Mouse (Mus musculus): Measurements from ENCODE around the gene Elp4. TPM values are rescaled to one million over a fixed set of nuclear protein-coding genes. Genes with fewer than 3 reads are reported as not detected.

Elp4 gene
- polyA plus RNA-seq, 1 experiment from 2014 or later = 56.5 TPM

DNA sequence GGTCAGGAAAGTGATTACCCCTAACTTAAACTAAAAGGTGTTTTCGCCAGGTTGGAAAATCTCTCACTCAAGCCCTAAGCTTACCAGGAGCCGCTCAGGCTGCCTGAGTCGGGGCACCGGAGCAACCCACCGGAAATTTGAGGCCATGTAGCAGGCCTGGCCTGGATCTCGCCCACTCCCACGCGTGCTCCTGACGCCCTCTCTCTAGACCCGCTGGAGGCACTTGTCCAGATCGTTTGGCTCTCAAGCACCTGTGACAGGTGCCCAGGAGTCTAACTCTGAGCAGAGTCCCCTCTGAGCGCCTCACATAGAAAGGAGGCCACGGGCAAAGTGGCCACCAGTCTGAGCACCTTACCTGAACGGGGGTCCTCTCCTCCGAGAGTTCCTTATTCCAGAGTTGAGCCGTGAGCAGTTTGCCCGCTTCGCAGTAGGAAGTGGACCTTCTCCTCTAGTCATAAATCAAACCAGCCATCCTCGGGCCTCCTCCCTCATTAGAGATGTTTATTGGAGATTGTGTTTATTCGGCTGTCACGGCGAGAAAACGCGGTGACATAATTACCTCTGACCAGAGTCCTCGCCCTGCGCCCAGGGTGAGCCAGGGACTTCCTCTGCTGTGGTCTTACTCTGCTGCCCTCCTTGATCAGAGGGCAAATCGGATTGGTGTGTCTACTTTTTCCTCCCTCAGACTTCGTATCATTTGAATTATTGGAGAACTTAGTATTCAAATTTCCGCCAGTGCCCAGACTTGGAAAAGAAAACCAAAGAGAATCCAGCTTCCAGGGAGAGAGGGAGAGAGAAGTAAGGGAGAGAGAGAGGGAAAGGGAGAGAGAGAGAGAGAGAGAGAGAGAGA lies 234.3 kb downstream of the Elp4 start:
- H3K9me3 ChIP-seq (replicated peaks; ENCODE audit: control insufficient read depth, low read length) = no peaks in the 10 kb centered on the region
- H3K4me3 ChIP-seq (ENCODE audit: low read depth, low read length) = no peak overlapping the region
- no peak overlapping the region for H3K9ac ChIP-seq (replicated peaks; ENCODE audit: low read length)
- WGBS = 1% methylated on average over 29 of the region's 29 CpGs
- H3K36me3 ChIP-seq (replicated peaks; ENCODE audit: control insufficient read depth, insufficient read depth, low read depth, low read length) = no peaks in the 10 kb centered on the region
- peak; percentile 5 for DNase-seq (ENCODE audit: low spot score)
- peaks cover 90% of the 10 kb centered on the region for H3K27me3 ChIP-seq (ENCODE audit: control insufficient read depth, insufficient read depth, low read length)
- ATAC-seq (replicated peaks; ENCODE audit: insufficient number of reproducible peaks, low FRiP score, low TSS enrichment, low read depth) = no peak
- H3K4me1 ChIP-seq (ENCODE audit: control insufficient read depth, insufficient read depth, low read length) = peaks cover 4% of the 10 kb centered on the region; the same call in 1 of the 2 replicates
- H3K4me2 ChIP-seq (ENCODE audit: low read depth, low read length) = peak overlapping the region; percentile 19; the same call in 1 of the 2 replicates
- no peak overlapping the region for H3K27ac ChIP-seq (replicated peaks; ENCODE audit: low read depth, low read length)

DNA sequence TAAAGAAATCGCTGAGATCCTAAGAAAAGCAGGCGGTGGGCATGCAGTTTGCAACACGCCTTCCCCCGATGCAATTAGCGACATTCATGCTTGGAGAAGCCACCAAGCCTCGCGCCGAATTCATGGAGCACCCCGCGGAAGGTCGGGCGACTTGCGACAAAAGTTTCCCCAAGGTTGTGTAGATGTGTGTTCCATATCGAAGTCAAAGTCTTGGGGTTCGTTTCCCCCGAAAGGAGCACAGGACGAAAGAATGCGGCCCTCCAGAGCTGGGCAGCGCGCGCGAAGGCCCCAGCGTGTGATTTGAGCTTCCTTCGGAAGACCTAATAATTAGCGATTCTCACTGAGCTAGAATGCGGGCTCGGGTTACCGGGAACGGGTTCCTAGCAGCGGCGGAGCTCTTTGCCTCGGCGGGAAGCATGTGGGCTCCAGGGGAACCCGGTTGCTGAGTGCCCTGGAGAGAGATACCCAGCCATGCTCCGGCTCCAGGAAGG lies 234.9 kb downstream of the Elp4 start:
- ATAC-seq (replicated peaks; ENCODE audit: insufficient number of reproducible peaks, low FRiP score, low TSS enrichment, low read depth) = no peak
- Histone ChIP-seq H3K9ac (replicated peaks; ENCODE audit: low read length) (no peak overlapping the region), H3K4me3 (ENCODE audit: low read depth, low read length) (peak overlapping the region; percentile 22), H3K27ac (replicated peaks; ENCODE audit: low read depth, low read length) (no peak overlapping the region), H3K36me3 (replicated peaks; ENCODE audit: control insufficient read depth, insufficient read depth, low read depth, low read length) (no peaks in the 10 kb centered on the region), H3K4me2 (ENCODE audit: low read depth, low read length) (peak overlapping the region; percentile 10; the same call in 1 of the 2 replicates), H3K27me3 (ENCODE audit: control insufficient read depth, insufficient read depth, low read length) (peaks cover 88% of the 10 kb centered on the region), H3K9me3 (replicated peaks; ENCODE audit: control insufficient read depth, low read length) (no peaks in the 10 kb centered on the region), H3K4me1 (ENCODE audit: control insufficient read depth, insufficient read depth, low read length) (peaks cover 2% of the 10 kb centered on the region; the same call in 1 of the 2 replicates)
- under 1% methylated on average over 35 of the region's 35 CpGs for WGBS
- DNase-seq (ENCODE audit: low spot score) = peak; percentile 59

DNA sequence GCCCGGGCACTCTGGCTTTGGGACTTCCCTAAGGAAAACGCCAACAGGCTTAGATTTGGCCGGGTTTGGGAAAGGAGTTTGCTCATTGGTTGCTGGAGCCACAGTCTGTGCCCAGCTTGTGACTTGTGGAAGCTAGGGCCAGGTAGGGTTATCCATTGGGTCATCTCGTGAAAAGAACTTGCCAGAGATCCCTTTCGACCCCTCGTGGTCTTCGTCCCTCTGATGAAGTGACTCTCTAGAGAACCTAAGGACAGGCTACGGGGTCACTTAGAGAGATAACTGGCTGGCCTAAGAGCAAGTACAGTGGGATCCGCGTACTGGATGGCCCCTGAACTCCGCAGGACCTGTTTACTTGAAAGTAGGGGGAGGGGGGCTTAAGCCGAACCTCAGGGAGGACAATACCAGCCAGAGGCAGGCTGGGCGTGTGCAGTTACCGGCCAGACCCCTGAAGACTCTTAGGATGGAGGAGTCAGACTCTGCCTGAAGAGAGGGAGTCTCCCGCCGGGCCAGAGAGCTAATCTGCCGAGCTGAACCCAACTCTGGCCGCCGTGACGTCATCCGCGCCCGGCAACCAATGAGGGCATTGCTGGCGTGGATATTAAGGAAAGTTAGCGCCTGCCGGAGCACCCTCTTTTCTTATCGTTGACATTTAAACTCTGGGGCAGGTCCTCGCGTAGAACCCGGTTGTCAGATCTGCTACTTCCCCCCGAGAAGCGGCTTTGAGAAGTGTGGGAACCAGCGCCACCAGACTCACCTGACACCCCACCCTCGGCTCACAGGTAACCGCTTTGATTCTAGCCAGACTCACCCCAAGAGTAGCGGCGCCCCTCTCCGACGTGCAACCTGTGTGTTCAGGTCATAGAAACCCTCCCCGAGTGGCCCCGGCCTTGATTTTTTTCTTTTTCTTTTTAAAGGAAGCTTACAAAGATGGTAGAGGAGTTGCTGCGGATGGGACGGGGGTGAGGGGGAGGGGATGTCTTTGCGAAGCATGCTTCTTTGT lies 235.8 kb downstream of the Elp4 start, which contains the start of gene Pax6:
Pax6 (plus strand) TSS at position 630 of the 1,000 bp plus-strand sequence.
- Histone ChIP-seq H3K9ac (replicated peaks; ENCODE audit: low read length) (no peak within 1 kb of the TSS), H3K4me1 (ENCODE audit: control insufficient read depth, insufficient read depth, low read length) (no peaks in the 10 kb centered on the region; the same call in 1 of the 2 replicates), H3K4me2 (ENCODE audit: low read depth, low read length) (peak within 1 kb of the TSS; percentile 10), H3K36me3 (replicated peaks; ENCODE audit: control insufficient read depth, insufficient read depth, low read depth, low read length) (no peaks in the 10 kb centered on the region), H3K4me3 (ENCODE audit: low read depth, low read length) (peak within 1 kb of the TSS; percentile 22), H3K9me3 (replicated peaks; ENCODE audit: control insufficient read depth, low read length) (no peaks in the 10 kb centered on the region), H3K27ac (replicated peaks; ENCODE audit: low read depth, low read length) (no peak within 1 kb of the TSS), H3K27me3 (ENCODE audit: control insufficient read depth, insufficient read depth, low read length) (peaks cover 89% of the 10 kb centered on the region)
- WGBS = under 1% methylated on average over 44 of the region's 44 CpGs
- peak; percentile 38 for DNase-seq (ENCODE audit: low spot score)
- no peak for ATAC-seq (replicated peaks; ENCODE audit: insufficient number of reproducible peaks, low FRiP score, low TSS enrichment, low read depth)

DNA sequence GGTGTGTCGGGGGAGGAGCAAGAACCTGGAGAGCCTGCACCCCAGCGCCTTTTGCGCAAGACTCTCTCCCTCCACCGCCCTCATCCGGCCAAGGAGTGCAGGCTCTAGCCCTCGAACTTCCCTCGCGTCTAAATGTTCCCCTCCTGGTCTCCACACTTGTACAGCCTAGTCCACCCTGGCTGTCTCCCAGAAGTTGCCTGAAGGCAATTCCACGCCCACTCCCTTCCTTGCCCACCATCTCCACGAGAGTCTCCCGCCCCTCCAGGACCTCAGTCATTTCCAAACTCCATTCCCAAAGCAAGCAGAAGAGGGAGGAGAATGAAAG lies 236.8 kb downstream of the Elp4 start:
- H3K36me3 ChIP-seq (replicated peaks; ENCODE audit: control insufficient read depth, insufficient read depth, low read depth, low read length) = no peaks in the 10 kb centered on the region
- 0 out of 2 replicates have a peak, but pooled peaks have one; percentile 30 for ATAC-seq (replicated peaks; ENCODE audit: insufficient number of reproducible peaks, low FRiP score, low TSS enrichment, low read depth)
- 2% methylated on average over 11 of the region's 11 CpGs for WGBS
- no peak overlapping the region for H3K4me3 ChIP-seq (ENCODE audit: low read depth, low read length)
- no peak overlapping the region for H3K9ac ChIP-seq (replicated peaks; ENCODE audit: low read length)
- H3K27ac ChIP-seq (replicated peaks; ENCODE audit: low read depth, low read length) = no peak overlapping the region
- no peak for DNase-seq (ENCODE audit: low spot score)
- H3K27me3 ChIP-seq (ENCODE audit: control insufficient read depth, insufficient read depth, low read length) = peaks cover 89% of the 10 kb centered on the region
- no peak overlapping the region for H3K4me2 ChIP-seq (ENCODE audit: low read depth, low read length)
- no peaks in the 10 kb centered on the region for H3K9me3 ChIP-seq (replicated peaks; ENCODE audit: control insufficient read depth, low read length)
- H3K4me1 ChIP-seq (ENCODE audit: control insufficient read depth, insufficient read depth, low read length) = no peaks in the 10 kb centered on the region; the same call in 1 of the 2 replicates

DNA sequence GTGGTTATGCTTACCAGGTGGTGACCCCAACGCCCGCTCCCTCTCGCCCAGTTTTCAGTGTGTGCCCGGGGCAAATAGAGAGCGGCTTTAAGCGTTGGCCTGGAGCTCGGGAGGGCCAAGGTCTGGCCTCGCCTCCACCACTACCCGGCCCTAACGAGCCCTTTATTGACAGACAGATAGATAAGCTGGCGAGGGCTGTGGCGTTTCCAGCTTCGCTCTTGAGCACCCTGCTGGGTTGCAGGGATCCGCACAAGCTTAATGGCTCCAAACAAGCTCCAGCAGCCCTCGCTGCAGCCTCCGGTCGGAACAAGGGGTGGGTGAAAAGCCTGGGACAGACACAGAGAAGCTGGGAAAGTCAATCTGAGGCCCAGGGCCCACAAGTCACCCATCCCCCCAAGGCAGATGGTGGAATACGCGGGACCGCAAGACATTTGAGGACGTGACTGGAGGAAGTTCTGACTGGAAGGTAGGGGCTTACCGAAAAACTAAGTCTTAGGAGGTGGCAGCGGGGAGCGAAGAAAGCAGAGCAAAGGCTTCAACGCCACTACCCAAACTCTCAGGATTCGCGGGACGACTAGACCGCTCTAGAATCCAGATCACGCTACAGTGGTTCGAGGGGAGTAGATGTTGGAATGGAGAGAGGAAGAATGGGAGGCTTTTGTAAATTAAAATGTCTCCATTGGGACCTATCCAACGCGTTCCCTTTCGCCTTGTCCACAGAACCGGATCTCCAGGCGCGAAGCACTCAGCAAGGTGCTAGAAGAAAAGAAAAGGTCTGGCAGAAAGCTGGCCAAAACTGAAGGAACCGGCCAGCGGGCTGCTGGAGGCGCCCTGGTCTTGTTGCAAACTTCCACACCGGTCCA lies 237.4 kb downstream of the Elp4 start:
- H3K4me3 ChIP-seq (ENCODE audit: low read depth, low read length) = no peak overlapping the region
- no peak overlapping the region for H3K4me2 ChIP-seq (ENCODE audit: low read depth, low read length)
- no peak overlapping the region for H3K9ac ChIP-seq (replicated peaks; ENCODE audit: low read length)
- no peak overlapping the region for H3K27ac ChIP-seq (replicated peaks; ENCODE audit: low read depth, low read length)
- H3K36me3 ChIP-seq (replicated peaks; ENCODE audit: control insufficient read depth, insufficient read depth, low read depth, low read length) = no peaks in the 10 kb centered on the region
- 1% methylated on average over 41 of the region's 41 CpGs for WGBS
- H3K9me3 ChIP-seq (replicated peaks; ENCODE audit: control insufficient read depth, low read length) = no peaks in the 10 kb centered on the region
- DNase-seq (ENCODE audit: low spot score) (peak; percentile 16), ATAC-seq (replicated peaks; ENCODE audit: insufficient number of reproducible peaks, low FRiP score, low TSS enrichment, low read depth) (no peak)
- peaks cover 89% of the 10 kb centered on the region for H3K27me3 ChIP-seq (ENCODE audit: control insufficient read depth, insufficient read depth, low read length)
- no peaks in the 10 kb centered on the region; the same call in 1 of the 2 replicates for H3K4me1 ChIP-seq (ENCODE audit: control insufficient read depth, insufficient read depth, low read length)

DNA sequence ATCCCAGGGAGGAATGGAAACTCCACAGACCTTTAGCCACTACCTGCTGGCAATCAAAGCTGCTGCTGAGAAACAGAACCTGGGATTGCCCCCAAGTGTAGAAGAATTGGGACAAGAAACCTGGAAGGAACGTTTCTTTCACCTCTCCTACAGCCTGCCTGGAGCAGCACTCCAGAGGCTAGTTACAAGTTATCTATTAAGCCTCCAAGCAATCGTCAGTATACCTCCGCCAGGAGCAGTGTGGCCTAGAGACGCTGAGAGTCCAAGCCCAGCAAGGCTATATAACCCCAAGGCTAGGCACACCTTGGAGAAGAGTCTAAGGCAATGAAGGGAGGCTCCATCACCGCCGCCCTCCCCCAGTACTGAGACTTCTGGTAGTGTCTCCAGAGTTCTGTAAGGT lies 238.0 kb downstream of the Elp4 start:
- ATAC-seq (replicated peaks; ENCODE audit: insufficient number of reproducible peaks, low FRiP score, low TSS enrichment, low read depth) = no peak
- Histone ChIP-seq H3K27me3 (ENCODE audit: control insufficient read depth, insufficient read depth, low read length) (peaks cover 88% of the 10 kb centered on the region), H3K27ac (replicated peaks; ENCODE audit: low read depth, low read length) (no peak overlapping the region), H3K4me3 (ENCODE audit: low read depth, low read length) (no peak overlapping the region), H3K9ac (replicated peaks; ENCODE audit: low read length) (no peak overlapping the region), H3K36me3 (replicated peaks; ENCODE audit: control insufficient read depth, insufficient read depth, low read depth, low read length) (no peaks in the 10 kb centered on the region), H3K4me2 (ENCODE audit: low read depth, low read length) (no peak overlapping the region), H3K4me1 (ENCODE audit: control insufficient read depth, insufficient read depth, low read length) (no peaks in the 10 kb centered on the region; the same call in 1 of the 2 replicates), H3K9me3 (replicated peaks; ENCODE audit: control insufficient read depth, low read length) (no peaks in the 10 kb centered on the region)
- WGBS = 5% methylated on average over 6 of the region's 6 CpGs
- DNase-seq (ENCODE audit: low spot score) = peak; percentile 4

Measured in embryonic facial prominence, embryonic 11.5 days (tissue).